Mouse (Mus musculus) lung, postnatal 0 days (tissue): Measurements from ENCODE around the gene Phb2.

Source experiments
- CTCF ChIP-seq: IDR thresholded peaks from 2 replicates; pipeline ENCODE4 v1.5.1; 2016; ENCODE audit warnings: antibody characterized with exemption, mild to moderate bottlenecking
- EP300 ChIP-seq: IDR thresholded peaks from 2 replicates; pipeline ENCODE4 v1.6.1; 2016; ENCODE audit warnings: antibody characterized with exemption, mild to moderate bottlenecking, control low read depth

DNA sequence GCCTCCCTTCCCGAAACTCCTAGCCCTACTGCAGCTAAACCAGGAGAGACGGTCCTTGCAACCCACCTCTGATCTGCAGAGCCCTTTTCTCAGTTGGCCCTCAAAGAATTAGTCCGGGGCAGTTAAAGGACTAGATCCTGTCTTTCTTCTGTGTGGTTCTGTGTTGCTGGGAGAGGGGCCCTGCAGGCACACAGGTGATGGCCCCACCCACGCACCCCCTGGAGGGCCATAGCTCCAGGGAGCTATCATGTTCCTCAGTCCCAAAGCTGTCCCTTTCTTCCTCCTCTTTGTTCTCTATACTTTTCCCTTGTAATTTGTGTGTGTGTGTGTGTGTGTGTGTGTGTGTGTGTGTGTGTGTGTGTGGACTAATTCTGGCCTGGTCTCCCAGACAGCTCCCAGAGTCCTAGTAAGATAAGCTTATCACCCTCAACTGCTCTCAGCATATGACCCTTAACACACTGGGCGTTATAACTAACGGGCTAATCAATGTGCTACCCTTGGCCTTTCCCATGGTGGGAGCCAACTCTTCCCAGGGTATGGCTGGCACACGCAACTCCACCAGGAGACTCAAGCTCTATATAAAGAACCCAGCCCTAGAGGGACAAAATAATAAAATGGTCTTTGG lies 7.3 kb downstream of the Phb2 start:
- peak; percentile 18; the same call in 1 of the 2 replicates for TF ChIP-seq CTCF
- TF ChIP-seq EP300: no peak
